Mouse (Mus musculus): Measurements from ENCODE around the gene Ncln.

- no peak for TF ChIP-seq FLI1 (IDR thresholded peaks at IDR 0.05; ENCODE audit: low read length)
- no peak for TF ChIP-seq GATA1 (IDR thresholded peaks at IDR 0.05; ENCODE audit: borderline replicate concordance, low read length)
Observed at GRCm38 (mm10) chr10:81491018-81491417, 5.2 kb downstream of the Ncln start.

All from megakaryocyte, embryonic 14.5 days (primary cell).